Mouse (Mus musculus): ENCODE measurements around the gene Plpp1.

Plpp1 gene

DNA sequence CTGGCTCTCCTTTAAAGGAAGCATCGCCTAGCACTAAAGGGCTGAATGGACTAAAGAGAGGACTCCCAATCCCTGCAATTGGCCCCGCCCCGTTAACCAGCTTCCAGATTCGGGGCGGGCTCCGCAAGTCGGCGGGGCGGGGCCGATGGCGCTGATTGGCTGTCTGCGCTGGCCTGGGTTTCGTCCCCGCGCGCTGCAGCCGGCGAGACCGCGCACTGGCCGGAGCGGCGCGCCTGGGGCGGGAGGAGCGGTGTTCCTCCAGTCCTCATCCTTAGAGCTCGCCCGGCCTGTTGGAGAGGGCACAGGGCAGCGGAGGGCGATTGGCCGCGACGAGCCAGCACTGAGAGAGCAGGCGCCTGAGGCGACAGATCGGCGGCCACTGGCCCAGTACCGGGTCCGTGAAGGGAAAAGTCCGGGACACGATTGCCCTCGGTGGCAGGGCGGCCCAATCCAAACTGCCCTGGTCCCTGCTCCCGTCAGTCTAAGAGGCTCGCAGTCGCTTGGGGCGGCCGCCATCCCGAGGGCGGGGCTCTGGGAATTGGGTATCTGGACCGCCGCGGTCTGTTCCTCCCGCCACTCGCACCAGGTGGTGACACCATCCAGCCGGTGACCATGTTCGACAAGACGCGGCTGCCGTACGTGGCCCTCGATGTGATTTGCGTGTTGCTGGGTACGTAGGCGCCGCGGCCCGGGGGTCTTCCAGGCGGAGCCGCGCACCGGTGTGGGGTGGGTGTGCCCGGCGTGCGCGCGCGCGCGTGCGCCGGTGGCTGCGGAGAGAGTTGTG lies at the start of gene Plpp1:
TSS of gene Plpp1 (plus strand) at position 196 of the 784 bp plus-strand sequence.
- DNase-seq (ENCODE audit: low spot score in 2 of 2), result peak; percentile 85 to 97

DNA sequence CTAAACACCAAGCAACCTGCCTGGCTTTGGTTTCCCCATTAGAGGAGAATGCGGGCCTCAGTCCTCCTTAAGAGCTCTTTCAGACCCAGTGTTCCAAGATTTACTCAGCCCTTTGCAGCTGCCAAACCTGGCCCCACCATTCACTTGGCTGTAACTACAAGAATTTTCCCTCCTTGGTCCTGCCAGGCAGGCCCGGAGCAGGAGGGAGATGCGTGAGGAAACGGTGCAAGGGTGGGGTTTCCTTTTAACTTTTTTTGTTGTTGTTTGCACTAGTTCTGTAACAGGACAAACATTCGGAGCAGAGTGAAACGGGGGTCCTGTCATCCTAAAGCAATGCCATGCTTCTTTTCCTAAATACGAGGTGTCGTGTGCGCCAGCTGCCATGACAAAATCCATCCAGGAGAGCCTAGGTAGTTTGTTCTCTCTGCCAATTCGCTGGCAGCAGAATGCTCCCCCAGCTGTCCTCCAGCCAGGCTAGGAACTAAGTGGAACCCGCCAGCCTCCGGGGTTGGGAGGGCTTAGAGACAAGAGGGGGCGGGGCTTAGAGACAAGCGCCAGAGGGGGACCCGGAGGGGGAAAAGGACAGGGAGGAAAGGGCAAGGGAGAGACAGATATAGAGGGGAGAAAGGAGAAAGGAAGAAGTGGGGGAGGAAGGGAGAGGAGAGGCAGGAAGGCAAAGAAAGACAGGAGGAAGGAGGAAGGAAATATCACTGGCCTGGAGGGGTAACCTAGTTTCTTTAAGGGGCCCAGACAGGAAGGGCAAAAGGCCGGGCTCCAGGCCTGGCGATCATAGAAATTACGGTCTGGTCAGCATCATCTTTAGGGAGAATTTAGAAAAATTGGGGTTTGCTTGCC lies 48.9 kb upstream of the Plpp1 start:
- DNase-seq (ENCODE audit: low spot score in 2 of 2), result peak; percentile 56 to 70

DNA sequence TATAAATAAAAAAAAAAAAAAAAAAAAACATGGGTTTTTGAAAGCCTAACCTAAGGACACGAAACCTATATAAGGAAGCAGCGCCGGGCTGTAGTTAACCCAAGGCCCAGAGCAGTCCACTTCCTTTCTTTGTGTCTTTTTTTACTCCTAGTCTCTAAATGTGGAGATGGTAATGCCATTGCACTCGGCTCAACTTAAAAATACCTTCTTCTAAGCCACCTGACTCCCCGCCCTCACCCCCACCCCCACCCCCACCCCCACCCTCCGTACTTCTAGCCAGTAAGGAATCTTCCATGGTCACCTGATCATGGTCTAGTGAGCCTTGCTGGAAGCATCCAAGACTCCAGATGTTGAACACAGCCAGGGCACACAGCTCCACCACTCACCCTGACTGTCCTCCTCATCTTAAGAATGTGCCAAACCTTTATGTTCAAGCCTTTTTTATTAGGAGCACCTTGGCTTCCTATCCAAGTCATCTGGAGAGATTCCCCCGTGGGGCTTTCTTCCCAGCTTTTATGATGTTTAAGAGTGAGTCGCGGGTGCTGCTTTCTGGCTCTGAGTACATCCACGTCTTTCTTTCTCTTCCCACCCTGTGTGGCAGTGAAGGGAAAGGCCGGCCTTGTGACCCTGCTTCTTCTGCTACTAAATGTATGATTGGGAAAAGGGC lies 48.1 kb upstream of the Plpp1 start:
- DNase-seq (ENCODE audit: low spot score in 2 of 2), result no peak

DNA sequence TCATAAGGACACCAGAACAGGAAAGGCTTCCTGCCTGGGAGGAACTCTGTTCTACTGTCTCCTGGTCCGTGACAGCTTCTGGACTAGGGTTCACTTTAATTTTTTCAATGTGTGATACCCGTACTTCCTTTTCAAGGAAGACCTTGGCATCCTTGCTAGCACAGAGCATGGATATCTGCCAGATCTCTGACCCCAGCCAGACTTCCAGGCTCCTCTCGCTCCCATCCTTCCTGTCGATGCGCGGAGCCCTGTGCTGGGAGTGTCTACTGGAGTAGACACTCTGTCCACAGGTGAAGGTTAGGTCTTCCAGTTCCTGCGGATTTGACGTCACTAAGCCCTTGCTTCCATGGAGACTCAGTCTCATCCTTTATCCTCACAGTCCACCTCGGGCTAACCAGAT lies 47.1 kb upstream of the Plpp1 start:
- DNase-seq (ENCODE audit: low spot score in 2 of 2), result no peak

DNA sequence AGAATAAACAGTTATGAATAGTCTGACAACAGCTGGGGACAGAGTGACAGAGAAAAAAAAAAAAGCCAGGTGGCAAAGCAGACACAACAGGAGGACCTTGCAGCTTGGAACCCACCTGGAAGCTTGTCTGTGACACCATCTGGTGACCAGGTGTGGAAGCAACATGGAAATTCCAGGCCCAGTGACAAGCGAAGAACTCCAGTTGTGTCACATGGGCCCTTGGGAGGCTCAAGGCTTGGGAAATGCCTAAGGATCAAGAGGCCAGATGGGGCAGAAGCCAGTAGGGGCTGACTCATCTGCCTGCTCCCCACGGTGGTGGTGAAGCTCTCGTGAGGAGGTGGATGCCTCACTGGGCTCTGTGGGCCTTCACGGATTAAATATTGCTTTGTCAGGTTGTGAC lies 45.7 kb upstream of the Plpp1 start:
- no peak for DNase-seq (ENCODE audit: low spot score in 2 of 2)

DNA sequence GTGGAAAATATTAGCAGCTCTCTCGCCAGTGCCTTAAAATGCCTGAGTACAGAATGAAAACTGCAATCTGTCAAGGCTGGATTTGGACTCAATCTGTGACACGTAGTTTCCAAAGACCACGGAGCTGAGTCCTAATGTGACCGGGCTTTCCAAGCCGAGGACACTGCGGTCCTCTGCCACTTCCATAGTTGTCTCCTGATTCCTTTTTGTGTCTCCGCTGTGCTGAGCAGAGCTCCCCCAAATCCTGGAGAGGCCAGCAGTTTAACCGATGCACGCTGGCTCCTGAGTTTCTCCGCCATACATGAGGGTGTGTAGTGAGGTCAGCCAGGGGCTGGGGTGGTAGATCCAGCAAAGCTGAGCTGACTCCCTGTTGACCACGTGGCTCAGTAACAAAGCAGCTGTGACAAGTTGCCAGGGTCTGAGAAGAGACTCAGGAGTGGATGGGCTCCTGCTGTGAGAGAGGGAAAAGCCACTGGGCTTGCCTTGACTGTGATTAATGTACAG lies 45.0 kb upstream of the Plpp1 start:
- no peak for DNase-seq (ENCODE audit: low spot score in 2 of 2)

DNA sequence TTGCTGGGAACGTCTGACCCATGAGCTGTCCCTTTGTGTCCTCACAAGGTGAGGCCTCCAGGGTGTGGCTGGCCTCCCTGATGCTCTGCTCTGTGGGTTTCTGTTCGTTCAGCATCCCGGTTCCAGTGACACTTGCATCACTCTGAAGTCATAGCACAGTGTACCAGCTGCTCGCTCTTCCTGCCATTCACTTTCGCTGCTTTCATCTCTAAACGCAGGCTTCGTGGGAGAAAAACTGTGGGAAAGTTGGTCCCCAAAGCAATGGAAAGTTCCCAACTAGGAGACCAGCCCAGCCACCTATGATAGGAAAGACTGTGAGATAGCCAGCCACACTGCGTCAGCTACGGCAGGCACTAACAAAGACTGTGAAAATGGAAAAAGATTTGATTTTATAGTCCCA lies 43.2 kb upstream of the Plpp1 start:
- no peak for DNase-seq (ENCODE audit: low spot score in 2 of 2)

DNA sequence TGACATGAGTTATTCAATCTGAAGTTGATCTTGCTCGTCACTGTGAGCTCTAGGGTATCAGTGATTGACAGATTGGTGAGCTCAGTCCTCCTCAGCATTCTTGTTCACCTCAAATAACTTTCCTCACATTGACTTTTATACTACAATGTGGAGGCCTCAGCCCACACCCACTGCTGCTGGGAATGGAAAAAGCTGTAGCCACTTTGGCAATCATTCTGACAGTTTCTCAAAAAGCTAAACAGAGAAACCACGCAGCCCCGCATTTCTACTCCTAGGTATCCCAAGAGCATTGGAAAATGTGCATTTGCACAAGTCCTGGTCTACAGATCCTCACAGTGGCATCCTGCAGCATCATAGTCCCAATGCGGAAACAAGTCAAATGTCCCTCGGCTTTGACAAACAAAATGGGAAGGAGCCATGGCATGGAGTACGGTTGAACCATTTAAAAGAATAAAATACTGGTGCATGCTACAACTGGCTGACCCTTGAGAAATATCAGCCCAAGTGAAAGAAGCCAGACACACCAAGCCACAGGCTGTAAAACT lies 42.0 kb upstream of the Plpp1 start:
- no peak for DNase-seq (ENCODE audit: low spot score in 2 of 2)

DNA sequence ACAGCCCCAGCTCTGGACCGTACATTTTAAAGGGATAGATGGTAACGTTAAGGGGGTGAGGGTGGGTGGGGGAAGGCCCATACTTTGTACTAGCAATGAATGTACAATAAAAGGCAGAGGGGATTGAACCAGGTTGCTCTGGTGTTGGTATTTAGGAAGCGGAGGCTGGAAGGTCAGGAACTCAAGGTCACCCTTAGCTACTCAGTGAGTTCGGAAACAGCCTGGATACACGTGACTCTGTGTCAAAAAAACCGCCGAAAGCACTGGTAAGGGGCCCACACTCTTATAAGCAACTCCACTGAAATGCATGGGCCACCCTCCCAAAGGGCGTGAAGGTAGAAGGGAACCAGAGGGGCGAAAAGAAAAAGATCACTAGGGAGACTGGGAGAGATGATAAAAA lies 41.2 kb upstream of the Plpp1 start:
- DNase-seq (ENCODE audit: low spot score in 2 of 2), result no peak

DNA sequence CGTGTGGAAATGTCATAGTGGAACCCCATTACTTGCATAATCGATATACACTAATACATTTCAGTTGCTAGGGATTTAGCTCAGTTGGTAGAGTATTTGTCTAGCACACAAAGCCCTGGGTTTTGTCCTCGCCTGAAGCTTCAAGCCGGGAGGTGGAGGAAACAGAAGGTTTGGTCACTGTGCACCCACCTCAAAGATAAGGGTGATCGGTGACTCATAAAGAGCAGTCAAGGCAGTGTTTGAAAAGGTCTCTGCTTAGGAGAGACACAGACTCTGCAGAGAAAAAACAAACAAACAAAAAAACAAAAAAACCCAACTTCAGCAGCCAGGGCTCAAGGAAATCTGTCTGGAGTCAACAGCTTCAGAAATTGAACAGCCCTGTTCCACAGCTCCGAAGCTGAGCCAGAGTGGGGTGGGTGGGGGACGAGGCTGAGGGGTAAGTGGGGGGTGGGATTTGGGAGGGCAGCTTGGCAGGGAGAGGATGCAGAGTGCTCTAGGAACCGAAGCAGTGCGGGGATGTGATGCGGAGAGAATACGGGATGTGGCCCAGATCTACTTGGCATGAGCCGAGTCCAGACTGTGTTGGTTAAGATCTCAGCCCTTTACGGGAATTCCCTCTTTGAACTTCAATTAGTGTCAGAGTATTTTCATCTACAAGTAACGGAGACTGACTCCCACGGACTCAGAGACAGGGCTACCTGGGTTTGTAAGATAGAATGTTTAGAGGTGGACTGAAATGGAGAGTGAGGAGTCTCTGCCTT lies 40.6 kb upstream of the Plpp1 start:
- no peak for DNase-seq (ENCODE audit: low spot score in 2 of 2)

DNA sequence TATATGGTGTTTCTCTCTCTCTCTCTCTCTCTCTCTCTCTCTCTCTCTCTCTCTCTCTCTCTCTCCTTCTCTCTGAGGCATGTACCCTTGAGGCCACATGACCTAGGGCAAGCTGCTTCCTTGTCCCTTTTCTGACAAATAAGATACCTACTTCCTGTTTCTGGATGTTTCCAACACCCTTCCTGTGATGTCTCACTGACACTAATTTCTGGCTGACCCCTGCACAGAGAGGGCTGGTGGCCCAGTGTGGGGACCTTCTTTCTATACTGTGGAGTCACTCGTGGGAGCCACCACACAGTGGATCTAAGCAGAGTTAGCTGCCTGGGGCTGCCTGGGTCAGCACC lies 40.1 kb upstream of the Plpp1 start:
- no peak for DNase-seq (ENCODE audit: low spot score in 2 of 2)

DNA sequence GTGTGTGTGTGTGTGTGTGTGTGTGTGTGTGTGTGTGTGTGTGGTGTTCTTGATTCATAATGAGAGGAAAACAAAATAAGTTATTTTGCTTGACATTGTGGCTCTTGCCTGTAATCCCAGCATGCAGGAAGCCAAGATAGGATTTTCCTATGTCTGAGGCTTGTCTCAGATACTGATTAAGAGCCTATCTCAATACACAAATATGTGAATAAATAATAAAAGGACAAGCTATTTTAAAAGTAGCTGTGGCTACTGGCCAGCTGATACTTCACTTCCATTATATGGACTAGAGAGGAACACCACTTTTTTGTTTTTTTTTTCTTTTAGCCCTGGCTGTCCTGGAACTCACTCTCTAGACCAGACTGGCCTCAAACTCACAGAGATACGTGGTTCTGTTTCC lies 38.8 kb upstream of the Plpp1 start:
- DNase-seq (ENCODE audit: low spot score in 2 of 2), result no peak

DNA sequence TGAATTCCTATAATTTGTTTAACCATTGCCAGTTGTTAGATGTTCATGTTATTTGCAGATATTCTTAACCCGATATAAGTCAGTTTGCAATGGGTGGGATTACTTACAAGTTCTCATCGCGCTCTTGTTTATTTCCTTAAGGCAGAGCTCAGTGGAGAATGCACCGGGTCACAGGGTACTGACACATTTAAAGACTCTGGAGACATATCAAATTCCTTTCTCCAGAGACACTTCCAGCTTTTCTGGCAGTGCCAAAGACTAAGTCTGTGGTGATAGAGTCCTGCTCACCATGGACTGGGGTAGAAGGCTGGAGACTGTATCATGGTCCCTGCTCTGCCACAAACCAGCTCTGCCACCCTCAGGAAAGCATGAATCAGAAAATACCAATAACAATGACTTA lies 38.0 kb upstream of the Plpp1 start:
- DNase-seq (ENCODE audit: low spot score in 2 of 2), result no peak

DNA sequence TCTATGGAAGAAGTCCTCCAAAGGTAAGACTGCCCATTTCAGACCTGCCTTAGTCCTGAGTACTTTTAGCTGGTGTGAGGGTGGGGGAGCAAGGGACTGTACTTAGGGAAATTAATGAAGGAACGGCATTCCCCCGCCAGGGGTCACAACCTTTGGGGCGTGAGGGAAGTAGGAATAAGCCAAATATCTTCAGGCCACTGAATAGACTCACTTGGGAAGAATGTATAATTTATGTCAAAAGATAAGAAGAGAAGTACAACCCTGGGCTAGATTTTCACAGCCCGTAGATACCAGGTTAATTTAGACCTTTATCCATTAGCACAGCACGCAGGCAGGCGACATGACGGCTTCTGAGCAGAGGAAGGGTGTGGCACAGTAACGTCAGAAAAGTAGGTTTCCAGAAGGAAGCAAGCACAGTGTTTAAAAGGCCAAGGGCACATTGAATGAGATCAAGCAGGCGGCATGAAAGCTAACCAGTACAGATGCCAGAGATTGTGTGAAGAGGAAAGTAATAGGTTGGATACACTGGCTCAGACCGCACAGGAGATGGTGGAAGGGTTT lies 37.0 kb upstream of the Plpp1 start:
- peak in 1 of 2 experiments; percentile 24 for DNase-seq (ENCODE audit: low spot score in 2 of 2)

DNA sequence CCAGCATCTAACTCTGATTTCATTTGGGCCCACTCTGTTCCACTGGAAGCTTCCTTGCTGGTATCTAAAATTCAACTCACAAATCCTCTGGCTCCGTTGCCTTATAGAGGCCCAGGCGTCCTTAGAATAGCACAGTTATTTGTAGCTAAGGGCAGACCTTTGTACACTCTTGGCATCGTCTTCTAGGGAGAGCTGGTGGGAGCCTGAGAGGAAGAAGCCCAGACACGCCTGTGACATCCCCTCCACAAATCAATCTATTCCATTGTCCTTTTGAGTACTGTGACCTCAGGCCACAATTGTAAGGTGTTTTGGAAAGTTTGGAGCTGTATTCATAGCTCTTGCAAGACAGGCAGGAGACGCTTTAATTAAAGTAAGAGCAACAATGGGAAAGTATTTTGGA lies 36.0 kb upstream of the Plpp1 start:
- peak in 1 of 2 experiments; percentile 10 for DNase-seq (ENCODE audit: low spot score in 2 of 2)

DNA sequence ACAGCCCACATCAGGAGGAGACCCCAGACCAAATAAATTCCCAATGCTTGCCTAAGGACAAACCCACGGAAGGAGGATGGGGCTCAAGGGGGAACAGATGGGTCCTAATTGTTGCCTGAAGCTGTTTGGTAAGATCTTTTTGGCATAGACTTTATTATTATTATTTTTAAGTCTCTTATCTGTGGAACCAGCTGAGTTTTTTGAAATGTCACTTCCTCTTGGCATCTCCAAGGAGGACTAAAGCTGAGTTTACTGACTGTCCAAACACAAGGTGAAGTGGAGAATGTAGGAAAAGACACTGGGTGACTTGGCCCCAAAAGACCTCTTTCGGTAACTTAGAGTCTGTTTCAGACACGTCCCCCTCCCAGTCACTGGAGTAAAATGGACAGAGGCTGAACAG lies 34.9 kb upstream of the Plpp1 start:
- no peak for DNase-seq (ENCODE audit: low spot score in 2 of 2)

DNA sequence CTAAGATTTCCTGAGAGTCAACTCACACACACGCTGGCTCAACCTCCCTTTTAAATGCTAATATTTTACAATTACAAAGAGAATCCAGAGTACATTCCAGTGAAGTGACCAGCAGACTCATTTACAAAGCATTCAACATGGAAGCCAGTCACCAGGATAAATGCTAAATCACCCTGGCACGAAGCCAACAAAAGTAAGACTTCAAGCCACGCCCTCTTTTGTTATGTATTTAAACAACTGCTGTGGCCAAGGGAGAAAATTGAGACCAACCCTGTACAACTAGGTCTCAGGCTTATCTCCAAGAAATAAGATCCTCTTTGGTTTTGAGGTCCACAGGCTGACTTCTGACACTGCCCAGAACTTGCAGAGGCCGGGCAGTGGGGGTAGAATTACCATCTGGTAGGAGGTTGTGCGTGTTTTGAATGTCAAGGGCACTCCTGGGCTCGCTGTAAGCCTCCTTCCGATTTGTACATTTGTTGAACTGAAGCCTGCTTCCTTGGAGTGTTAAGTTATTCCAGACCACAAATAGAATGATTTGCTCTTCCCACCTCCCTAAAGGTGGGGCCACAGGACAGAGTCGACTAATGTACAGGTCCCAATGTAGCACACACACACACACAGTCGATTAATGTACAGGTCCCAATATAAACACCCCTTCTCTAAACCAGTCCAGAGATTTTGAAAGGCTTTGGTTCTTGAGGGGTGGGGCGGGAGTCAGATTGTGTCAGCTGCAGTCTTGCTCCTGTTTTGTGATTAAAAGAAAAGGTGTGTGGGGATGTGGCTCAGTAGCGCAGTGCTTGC lies 29.9 kb upstream of the Plpp1 start:
- DNase-seq (ENCODE audit: low spot score in 2 of 2), result no peak

DNA sequence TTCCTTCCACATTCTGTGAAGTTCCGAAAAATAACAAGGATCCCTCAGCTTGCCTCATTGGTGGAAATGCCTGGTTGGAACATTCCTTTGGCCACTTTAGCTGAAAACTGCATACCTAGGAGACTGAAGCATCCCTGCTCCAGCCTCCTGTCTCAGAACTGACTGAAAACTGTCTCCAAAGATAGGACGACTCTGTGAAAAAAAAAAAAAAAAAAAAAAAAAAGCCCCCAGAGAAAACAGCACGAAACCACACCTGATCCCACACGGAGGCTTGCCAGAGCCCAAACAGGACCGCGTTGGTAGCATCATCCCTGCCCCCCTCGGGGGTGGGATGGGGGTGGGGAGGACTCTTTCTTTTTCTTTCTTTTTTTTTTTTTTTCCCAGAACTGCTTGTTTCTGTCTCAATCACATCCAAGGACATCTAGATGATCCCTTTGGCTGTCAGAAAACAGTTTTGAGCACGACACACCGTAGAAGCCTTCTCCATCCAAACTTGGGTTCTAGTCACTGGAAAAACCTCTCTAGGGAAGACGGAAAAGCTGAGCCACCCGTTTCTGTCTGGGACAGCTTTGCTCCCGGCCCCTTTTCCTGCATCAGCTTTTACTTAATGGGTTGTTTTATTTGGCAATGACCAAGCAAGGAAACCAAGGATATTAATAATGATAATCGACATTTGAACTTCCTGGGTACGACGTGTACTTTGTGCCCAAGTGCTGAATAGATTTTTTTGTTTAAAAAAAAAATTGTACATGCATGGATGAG lies 29.0 kb upstream of the Plpp1 start:
- DNase-seq (ENCODE audit: low spot score in 2 of 2), result no peak

DNA sequence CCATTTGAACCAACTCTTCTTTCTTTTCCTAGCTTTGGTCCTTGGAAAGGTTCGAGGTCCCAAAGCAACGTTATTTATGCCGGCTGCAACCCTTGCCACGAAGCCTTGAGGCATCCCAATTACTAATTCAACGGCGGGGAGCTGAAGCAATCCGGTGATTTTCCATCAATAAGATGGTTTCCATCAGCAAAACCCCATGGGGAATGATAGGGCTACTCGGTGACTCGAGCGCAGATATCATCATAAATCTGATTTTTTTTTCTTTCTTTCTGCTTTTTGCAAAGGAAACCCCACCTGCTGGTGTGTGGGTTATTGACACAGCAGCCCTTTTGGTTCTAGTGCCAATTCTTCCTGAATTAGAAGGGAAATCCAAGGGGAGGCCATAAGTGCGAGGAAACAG lies 28.3 kb upstream of the Plpp1 start:
- DNase-seq (ENCODE audit: low spot score in 2 of 2), result no peak

DNA sequence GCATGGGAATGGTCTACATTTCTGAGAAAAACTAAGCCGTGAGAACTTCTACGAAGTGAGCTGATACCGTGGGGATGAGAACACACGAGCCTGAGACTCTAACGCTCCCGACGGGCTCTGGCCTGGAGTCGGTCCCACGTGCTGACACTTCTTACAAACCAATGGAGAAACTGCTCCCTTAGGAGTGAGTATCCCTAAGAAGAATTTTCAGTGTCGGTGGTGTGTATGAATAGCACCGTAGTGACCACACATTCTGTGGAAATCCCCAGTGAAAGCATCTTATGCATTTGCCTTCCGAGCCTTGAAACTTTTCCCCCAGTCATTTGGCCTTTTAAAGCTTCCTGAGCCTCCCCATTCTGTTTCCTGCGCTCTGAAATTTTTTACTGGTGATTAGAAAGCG lies 27.7 kb upstream of the Plpp1 start:
- no peak for DNase-seq (ENCODE audit: low spot score in 2 of 2)
